Mouse (Mus musculus) lung, embryonic 14.5 days (tissue): ENCODE results near the gene Tarbp2. TPM values are rescaled to one million over a fixed set of nuclear protein-coding genes. Genes with fewer than 3 reads are reported as not detected.
A peak's percentile ranks its signal among the peaks of the same experiment; 100 is the strongest.

Experiments used
- ATAC-seq: fragments of 200-750 bp; cut with Nextera tagmentation; 2 replicates; pipeline ENCODE4 v1.8.0; 2017; ENCODE audit warnings: mild to moderate bottlenecking, moderate TSS enrichment, moderate library complexity; ENCODE audit not compliant: insufficient read depth
- DNase-seq: peaks from one replicate; pipeline ENCODE4 v3.0.0-alpha.2; 2015
- H3K27ac ChIP-seq: fragments of 300-500 bp; sonication (generic); 2 replicates; pipeline ENCODE4 v1.5.1; 2014; ENCODE audit warnings: low read depth, mild to moderate bottlenecking, moderate library complexity
- H3K27me3 ChIP-seq: fragments of 300-500 bp; sonication (generic); 2 replicates; pipeline ENCODE4 v1.6.1; 2014; ENCODE audit warnings: low read length, control low read depth; ENCODE audit not compliant: insufficient read depth
- H3K36me3 ChIP-seq: fragments of 300-500 bp; sonication (generic); 2 replicates; pipeline ENCODE4 v1.6.1; 2014; ENCODE audit warnings: control low read depth; ENCODE audit not compliant: insufficient read depth
- H3K4me1 ChIP-seq: fragments of 300-500 bp; sonication (generic); 2 replicates; pipeline ENCODE4 v1.6.1; 2014; ENCODE audit warnings: antibody characterized with exemption, control low read depth; ENCODE audit not compliant: insufficient read depth
- H3K4me2 ChIP-seq: fragments of 300-500 bp; sonication (generic); 2 replicates; pipeline ENCODE4 v1.6.1; 2014; ENCODE audit warnings: mild to moderate bottlenecking
- H3K4me3 ChIP-seq: fragments of 300-500 bp; sonication (generic); 2 replicates; pipeline ENCODE4 v1.5.1; 2014; ENCODE audit warnings: low read depth, low read length
- H3K9ac ChIP-seq: fragments of 300-500 bp; sonication (generic); 2 replicates; pipeline ENCODE4 v1.6.1; 2014
- H3K9me3 ChIP-seq: fragments of 300-500 bp; sonication (generic); 2 replicates; pipeline ENCODE4 v1.6.1; 2016; ENCODE audit warnings: low read depth, low read length, control low read depth
- CTCF ChIP-seq: IDR thresholded peaks from 2 replicates; pipeline ENCODE4 v1.5.1; 2016; ENCODE audit warnings: antibody characterized with exemption, low read depth
- WGBS: fragments of 180-500 bp; shearing (Covaris S2); extraction: QIAGEN DNeasy Blood & Tissue Kit; methylation state at CpG from one replicate; pipeline ENCODE4 v1.1.7; 2014; 5-methylcytosine and 5-hydroxymethylcytosine counted together
- polyA plus RNA-seq: library from polyadenylated mRNA; unstranded; fragments of >200 nt; fragmentation: Nextera tagmentation; extraction: Ambion mirVana; gene quantifications from 2 replicates; pipeline ENCODE4 v1.2.1, GENCODE M21; 2014

Gene Tarbp2
- polyA plus RNA-seq, 1 experiment from 2014 or later, result 81.2 TPM

GRCm38 (mm10) chr15:102511285-102511833, 6.6 kb upstream of the Tarbp2 start:
- peak overlapping the region; percentile 77 for H3K4me2 ChIP-seq
- WGBS, result 11% methylated on average over 6 of the region's 6 CpGs
- ATAC-seq, result no peak
- 0 out of 2 replicates have a peak overlapping the region, but pooled peaks have one; percentile 49 for H3K9ac ChIP-seq
- H3K27ac ChIP-seq, result peak overlapping the region; percentile 77; the same call in 1 of the 2 replicates
- H3K36me3 ChIP-seq, result peaks cover 7% of the 10 kb centered on the region; the same call in 1 of the 2 replicates
- no peak for DNase-seq
- H3K27me3 ChIP-seq, result no peaks in the 10 kb centered on the region
- peaks cover 17% of the 10 kb centered on the region for H3K4me1 ChIP-seq
- peak overlapping the region; percentile 49 for H3K4me3 ChIP-seq
- TF ChIP-seq CTCF, result no peak
- no peaks in the 10 kb centered on the region for H3K9me3 ChIP-seq

- no peaks in the 10 kb centered on the region for H3K9me3 ChIP-seq
- H3K27ac ChIP-seq, result no peak overlapping the region; the same call in 1 of the 2 replicates
- ATAC-seq (no peak), DNase-seq (no peak)
- no peak overlapping the region; the same call in 1 of the 2 replicates for H3K4me2 ChIP-seq
- no peak for TF ChIP-seq CTCF
- H3K4me1 ChIP-seq, result peaks cover 17% of the 10 kb centered on the region
- 36% methylated on average over 5 of the region's 5 CpGs for WGBS
- H3K36me3 ChIP-seq, result peaks cover 7% of the 10 kb centered on the region; the same call in 1 of the 2 replicates
- H3K4me3 ChIP-seq, result no peak overlapping the region
- H3K27me3 ChIP-seq, result no peaks in the 10 kb centered on the region
- no peak overlapping the region for H3K9ac ChIP-seq
Observed at GRCm38 (mm10) chr15:102512010-102512409, 6.0 kb upstream of the Tarbp2 start.

- no peak overlapping the region for H3K4me3 ChIP-seq
- no peak overlapping the region for H3K27ac ChIP-seq
- peaks cover 6% of the 10 kb centered on the region; the same call in 1 of the 2 replicates for H3K36me3 ChIP-seq
- no peak overlapping the region for H3K9ac ChIP-seq
- peaks cover 17% of the 10 kb centered on the region for H3K4me1 ChIP-seq
- no peaks in the 10 kb centered on the region for H3K27me3 ChIP-seq
- no peak for DNase-seq
- H3K9me3 ChIP-seq, result no peaks in the 10 kb centered on the region
- TF ChIP-seq CTCF, result no peak
- no peak overlapping the region for H3K4me2 ChIP-seq
- no peak for ATAC-seq
Observed at GRCm38 (mm10) chr15:102512471-102512870, 5.5 kb upstream of the Tarbp2 start.

GRCm38 (mm10) chr15:102513004-102513403, 5.0 kb upstream of the Tarbp2 start:
- no peak overlapping the region for H3K9ac ChIP-seq
- ATAC-seq, result no peak
- 73% methylated on average over 3 of the region's 3 CpGs for WGBS
- TF ChIP-seq CTCF, result no peak
- no peak overlapping the region for H3K4me3 ChIP-seq
- no peak overlapping the region for H3K27ac ChIP-seq
- no peaks in the 10 kb centered on the region for H3K27me3 ChIP-seq
- no peak overlapping the region for H3K4me2 ChIP-seq
- 0 out of 2 replicates have a peak, but pooled peaks cover 4% of the 10 kb centered on the region for H3K36me3 ChIP-seq
- peaks cover 17% of the 10 kb centered on the region for H3K4me1 ChIP-seq
- DNase-seq, result no peak
- no peaks in the 10 kb centered on the region for H3K9me3 ChIP-seq

- Histone ChIP-seq H3K27ac (no peak overlapping the region), H3K4me2 (peak overlapping the region; percentile 91), H3K9me3 (no peaks in the 10 kb centered on the region), H3K27me3 (no peaks in the 10 kb centered on the region), H3K4me1 (peaks cover 15% of the 10 kb centered on the region), H3K36me3 (peaks cover 2% of the 10 kb centered on the region; the same call in 1 of the 2 replicates), H3K4me3 (peak overlapping the region; percentile 67), H3K9ac (no peak overlapping the region)
- TF ChIP-seq CTCF, result no peak
- 82% methylated on average over 2 of the region's 2 CpGs for WGBS
- DNase-seq (no peak), ATAC-seq (no peak)
Observed at GRCm38 (mm10) chr15:102515261-102515660, 2.7 kb upstream of the Tarbp2 start.

- WGBS, result 37% methylated on average over 4 of the region's 4 CpGs
Observed at GRCm38 (mm10) chr15:102515791-102516190, 2.2 kb upstream of the Tarbp2 start.

GRCm38 (mm10) chr15:102516293-102516692, 1.7 kb upstream of the Tarbp2 start:
- peak overlapping the region; percentile 67 for H3K4me3 ChIP-seq
- ATAC-seq (no peak; the same call in 1 of the 2 replicates), DNase-seq (no peak)
- H3K9me3 ChIP-seq, result no peaks in the 10 kb centered on the region
- 1% methylated on average over 12 of the region's 12 CpGs for WGBS
- H3K4me2 ChIP-seq, result peak overlapping the region; percentile 91
- peaks cover 12% of the 10 kb centered on the region for H3K4me1 ChIP-seq
- H3K27ac ChIP-seq, result peak overlapping the region; percentile 99
- peak; percentile 21; the same call in 1 of the 2 replicates for TF ChIP-seq CTCF
- H3K9ac ChIP-seq, result peak overlapping the region; percentile 72
- peaks cover 12% of the 10 kb centered on the region for H3K36me3 ChIP-seq
- H3K27me3 ChIP-seq, result no peaks in the 10 kb centered on the region

More at GRCm38 (mm10) chr15:102515791-102516190, 2.2 kb upstream of the Tarbp2 start:
- no peak for TF ChIP-seq CTCF
- no peaks in the 10 kb centered on the region for H3K27me3 ChIP-seq
- peak overlapping the region; percentile 67 for H3K4me3 ChIP-seq
- 0 out of 2 replicates have a peak overlapping the region, but pooled peaks have one; percentile 42 for H3K27ac ChIP-seq
- peaks cover 15% of the 10 kb centered on the region for H3K4me1 ChIP-seq
- H3K36me3 ChIP-seq, result peaks cover 7% of the 10 kb centered on the region; the same call in 1 of the 2 replicates
- H3K4me2 ChIP-seq, result peak overlapping the region; percentile 91
- peak overlapping the region; percentile 72 for H3K9ac ChIP-seq
- DNase-seq, result no peak
- no peak for ATAC-seq
- no peaks in the 10 kb centered on the region for H3K9me3 ChIP-seq
